Mouse (Mus musculus) heart, embryonic 14.5 days (tissue): ENCODE measurements around the gene Hist1h1e. TPM values are rescaled to one million over a fixed set of nuclear protein-coding genes. Genes with fewer than 3 reads are reported as not detected.
"Not testable (repeated sequence)": the region's sequence is repeated elsewhere in the genome, so short reads cannot be mapped to it uniquely, and the experiment has no call there.

ENCODE experiments used
- ATAC-seq: fragments of 200-750 bp; cut with Nextera tagmentation; 2 replicates; pipeline ENCODE4 v1.8.0; 2017; ENCODE audit warnings: low read depth, moderate TSS enrichment; ENCODE audit not compliant: insufficient number of reproducible peaks, insufficient read depth, low FRiP score
- H3K27ac ChIP-seq, 2 experiments: fragments of 200-500 bp in 1 of 2; fragments of 300-500 bp in 1 of 2; sonication (generic) in 1 of 2; replicated peaks in 1 of 2; 2 replicates each; pipeline ENCODE4 v1.5.1; 2012 to 2014; ENCODE audit warnings: low read depth in 2 of 2, low read length in 2 of 2, control low read depth in 1 of 2, mild to moderate bottlenecking in 1 of 2, mixed read lengths in 1 of 2; ENCODE audit not compliant: control insufficient read depth in 1 of 2, insufficient read depth in 1 of 2
- H3K27me3 ChIP-seq: fragments of 300-500 bp; sonication (generic); 2 replicates; pipeline ENCODE4 v1.6.1; 2014; ENCODE audit warnings: mild to moderate bottlenecking, low read length, control low read depth; ENCODE audit not compliant: control insufficient read depth, insufficient read depth
- H3K36me3 ChIP-seq: fragments of 300-500 bp; sonication (generic); 2 replicates; pipeline ENCODE4 v1.6.1; 2014; ENCODE audit warnings: mild to moderate bottlenecking, control low read depth, low read length, mixed read lengths; ENCODE audit not compliant: control insufficient read depth, insufficient read depth
- H3K4me1 ChIP-seq, 2 experiments: fragments of 200-500 bp in 1 of 2; fragments of 300-500 bp in 1 of 2; sonication (generic) in 1 of 2; 2 replicates each; pipeline ENCODE4 v1.6.1; 2012 to 2014; ENCODE audit warnings: low read length in 2 of 2, control low read depth in 1 of 2, mixed read lengths in 1 of 2; ENCODE audit not compliant: control insufficient read depth in 2 of 2, insufficient read depth in 2 of 2
- H3K4me2 ChIP-seq: fragments of 300-500 bp; sonication (generic); 2 replicates; pipeline ENCODE4 v1.6.1; 2014; ENCODE audit warnings: mild to moderate bottlenecking, low read length
- H3K4me3 ChIP-seq, 2 experiments: fragments of 200-500 bp in 1 of 2; fragments of 300-500 bp in 1 of 2; sonication (generic) in 1 of 2; 2 replicates each; pipeline ENCODE4 v1.5.1; 2012 to 2014; ENCODE audit warnings: low read length in 2 of 2, mild to moderate bottlenecking in 2 of 2, control low read depth in 1 of 2, low read depth in 1 of 2, moderate library complexity in 1 of 2; ENCODE audit not compliant: control insufficient read depth in 1 of 2, insufficient read depth in 1 of 2
- H3K9ac ChIP-seq: fragments of 300-500 bp; sonication (generic); 2 replicates; pipeline ENCODE4 v1.6.1; 2014; ENCODE audit warnings: mild to moderate bottlenecking, low read length
- H3K9me3 ChIP-seq: fragments of 300-500 bp; sonication (generic); 2 replicates; pipeline ENCODE4 v1.6.1; 2016; ENCODE audit warnings: low read length, control low read depth; ENCODE audit not compliant: control insufficient read depth
- WGBS: fragments of 180-500 bp; shearing (Covaris S2); extraction: QIAGEN DNeasy Blood & Tissue Kit; methylation state at CpG from one replicate; pipeline ENCODE4 v1.1.7; 2014; 5-methylcytosine and 5-hydroxymethylcytosine counted together
- polyA plus RNA-seq: library from polyadenylated mRNA; unstranded; fragments of >200 nt; fragmentation: Nextera tagmentation; extraction: Ambion mirVana; gene quantifications from 2 replicates; pipeline ENCODE4 v1.2.1, GENCODE M21; 2014

The Hist1h1e gene
- polyA plus RNA-seq, 1 experiment from 2014 or later = 10.0 TPM

GRCm38 (mm10) chr13:23581408-23582218 lies 40.7 kb downstream of the Hist1h1e start, which contains the start of gene Hist1h4d:
TSS of gene Hist1h4d (plus strand) at chr13:23581598.
- H3K4me3 ChIP-seq = peak within 1 kb of the TSS; percentile 50 to 58
- H3K27me3 ChIP-seq = no peaks in the 10 kb centered on the region
- ATAC-seq = peak; percentile 80
- no peaks in the 10 kb centered on the region for H3K36me3 ChIP-seq
- under 1% methylated on average over 42 of the region's 43 CpGs for WGBS
- H3K27ac ChIP-seq = peak within 1 kb of the TSS; percentile 78 to 79
- H3K4me1 ChIP-seq = peaks cover 4 to 19% of the 10 kb centered on the region in 2 experiments
- H3K9me3 ChIP-seq = no peaks in the 10 kb centered on the region
- H3K9ac ChIP-seq = peak within 1 kb of the TSS; percentile 82
- H3K4me2 ChIP-seq = peak within 1 kb of the TSS; percentile 85

DNA sequence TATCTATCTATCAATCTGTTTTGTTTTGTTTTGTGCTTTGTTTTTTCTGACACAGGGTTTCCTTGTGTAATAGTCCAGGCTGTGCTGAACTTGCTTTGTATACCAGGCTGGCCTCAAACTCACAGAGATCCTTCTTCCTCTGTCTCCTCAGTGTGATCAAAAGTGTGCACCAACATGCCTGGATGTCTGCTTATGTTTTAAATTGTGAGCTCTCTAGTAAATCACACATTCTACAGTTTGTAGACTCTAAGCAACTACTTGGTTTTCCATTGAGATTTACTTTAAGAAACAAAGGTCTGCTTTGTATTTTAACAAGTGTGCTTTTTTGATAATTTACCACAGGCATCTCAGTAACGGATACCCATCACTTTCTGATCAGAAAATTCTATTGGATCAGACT lies 44.5 kb downstream of the Hist1h1e start:
- peaks cover 3 to 24% of the 10 kb centered on the region in 2 experiments for H3K4me1 ChIP-seq
- no peaks in the 10 kb centered on the region for H3K36me3 ChIP-seq
- 86% methylated on average over 1 of the region's 1 CpGs for WGBS
- H3K9me3 ChIP-seq = no peaks in the 10 kb centered on the region
- H3K4me3 ChIP-seq = no peak overlapping the region
- H3K27ac ChIP-seq = no peak overlapping the region
- ATAC-seq = no peak
- no peak overlapping the region for H3K4me2 ChIP-seq
- no peaks in the 10 kb centered on the region for H3K27me3 ChIP-seq
- H3K9ac ChIP-seq = no peak overlapping the region

GRCm38 (mm10) chr13:23576906-23577639 lies 45.3 kb downstream of the Hist1h1e start:
- Histone ChIP-seq H3K4me3 (peak overlapping the region in 1 of 2 experiments; percentile 44; a peak in 2 of 4 replicates), H3K9me3 (no peaks in the 10 kb centered on the region), H3K36me3 (no peaks in the 10 kb centered on the region), H3K4me2 (peak overlapping the region; percentile 70), H3K4me1 (peaks cover 3 to 21% of the 10 kb centered on the region in 2 experiments), H3K9ac (peak overlapping the region; percentile 79), H3K27ac (peak overlapping the region; percentile 61 to 67; a peak in 3 of 4 replicates), H3K27me3 (no peaks in the 10 kb centered on the region)
- ATAC-seq = no peak
- 64% methylated on average over 6 of the region's 6 CpGs for WGBS

- 26% methylated on average over 7 of the region's 7 CpGs for WGBS
- Histone ChIP-seq H3K9ac (peak overlapping the region; percentile 79), H3K4me3 (peak overlapping the region; percentile 18 to 44), H3K9me3 (no peaks in the 10 kb centered on the region), H3K36me3 (no peaks in the 10 kb centered on the region), H3K27me3 (no peaks in the 10 kb centered on the region), H3K4me1 (peaks cover 3 to 18% of the 10 kb centered on the region in 2 experiments; a peak in 3 of 4 replicates), H3K4me2 (peak overlapping the region; percentile 70), H3K27ac (peak overlapping the region; percentile 61 to 67)
- ATAC-seq = no peak
Observed at GRCm38 (mm10) chr13:23576351-23576881, 45.9 kb downstream of the Hist1h1e start.

DNA sequence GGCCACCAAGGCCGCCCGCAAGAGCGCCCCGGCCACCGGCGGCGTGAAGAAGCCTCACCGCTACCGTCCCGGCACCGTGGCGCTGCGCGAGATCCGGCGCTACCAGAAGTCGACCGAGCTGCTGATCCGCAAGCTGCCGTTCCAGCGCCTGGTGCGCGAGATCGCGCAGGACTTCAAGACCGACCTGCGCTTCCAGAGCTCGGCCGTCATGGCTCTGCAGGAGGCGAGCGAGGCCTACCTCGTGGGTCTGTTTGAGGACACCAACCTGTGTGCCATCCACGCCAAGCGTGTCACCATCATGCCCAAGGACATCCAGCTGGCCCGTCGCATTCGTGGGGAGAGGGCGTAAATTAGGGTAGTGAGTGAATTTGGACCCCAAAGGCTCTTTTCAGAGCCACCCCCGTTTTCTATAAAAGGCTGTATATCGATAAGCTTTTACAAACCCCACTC lies 46.5 kb downstream of the Hist1h1e start:
- ATAC-seq, H3K27me3 ChIP-seq, H3K9me3 ChIP-seq, H3K36me3 ChIP-seq: not testable (repeated sequence)
- Histone ChIP-seq H3K4me1 (peaks cover 3 to 18% of the 10 kb centered on the region in 2 experiments; a peak in 3 of 4 replicates), H3K27ac (peak overlapping the region; percentile 45 to 67), H3K4me2 (peak overlapping the region; percentile 70), H3K9ac (peak overlapping the region; percentile 79), H3K4me3 (peak overlapping the region; percentile 37 to 44)
- 2% methylated on average over 11 of the region's 40 CpGs for WGBS

- Histone ChIP-seq H3K4me2 (peak within 1 kb of the TSS; percentile 70), H3K4me1 (peaks cover 3 to 19% of the 10 kb centered on the region in 2 experiments), H3K4me3 (peak within 1 kb of the TSS; percentile 37 to 44), H3K36me3 (no peaks in the 10 kb centered on the region), H3K27me3 (no peaks in the 10 kb centered on the region), H3K27ac (peak within 1 kb of the TSS; percentile 81), H3K9me3 (no peaks in the 10 kb centered on the region), H3K9ac (peak within 1 kb of the TSS; percentile 79)
- peak; percentile 58 for ATAC-seq
- WGBS = 2% methylated on average over 18 of the region's 18 CpGs
Observed at GRCm38 (mm10) chr13:23575271-23575851, 47.0 kb downstream of the Hist1h1e start, which contains the start of gene Hist1h3d. TSS of gene Hist1h3d (plus strand) at chr13:23575763.
